Mouse (Mus musculus) heart, postnatal 25 days (tissue): ENCODE measurements around the gene Dnajc8. TPM values are rescaled to one million over a fixed set of nuclear protein-coding genes. Genes with fewer than 3 reads are reported as not detected.

Source experiments
- total RNA-seq, 2 experiments: library from RNA; stranded (reverse); gene quantifications; 2 replicates each; pipeline ENCODE4 v1.2.3; 2021

The Dnajc8 gene
- total RNA-seq, 2 experiments from 2014 or later: 49.4 to 57.1 TPM

Other genes with a start within 250 kb of the Dnajc8 start
- 1 to 10 TPM in 1 of 2 experiments, under 1 TPM in 1; 0.57 to 1.1 TPM for gene Rab42, start 232.2 kb upstream of the Dnajc8 start, total RNA-seq
- gene Trnau1ap, start 206.0 kb upstream of the Dnajc8 start, total RNA-seq: 10 to 100 TPM; 22.2 to 23.7 TPM
- 1 to 10 TPM; 8.6 to 8.9 TPM for gene Rcc1, start 181.9 kb upstream of the Dnajc8 start, total RNA-seq
- 10 to 100 TPM; 23.2 to 23.4 TPM for gene Phactr4, start 113.1 kb upstream of the Dnajc8 start, total RNA-seq
- 1 to 10 TPM; 4.4 to 4.8 TPM for gene Med18, start 71.6 kb upstream of the Dnajc8 start, total RNA-seq
- gene Sesn2, start 25.0 kb upstream of the Dnajc8 start, total RNA-seq: 1 to 10 TPM; 2.5 to 3.3 TPM
- 100 to 1,000 TPM; 301 to 320 TPM for gene Atpif1, start 1.9 kb upstream of the Dnajc8 start, total RNA-seq
- 1 to 10 TPM; 1.6 to 2.1 TPM for gene Ptafr, start 28.5 kb downstream of the Dnajc8 start, total RNA-seq
- gene Eya3, start 103.4 kb downstream of the Dnajc8 start, total RNA-seq: 10 to 100 TPM; 28.1 to 33.8 TPM
- gene Xkr8, start 197.0 kb downstream of the Dnajc8 start, total RNA-seq: 1 to 10 TPM; 2.1 to 2.7 TPM
- gene Smpdl3b, start 221.7 kb downstream of the Dnajc8 start, total RNA-seq: under 1 TPM; 0.36 to 0.94 TPM
- 10 to 100 TPM; 10.3 to 12.5 TPM for gene Rpa2, start 232.8 kb downstream of the Dnajc8 start, total RNA-seq